Mouse (Mus musculus) ovary, postnatal 36 days (tissue): ENCODE data around the gene 4930502E18Rik.
A peak's percentile ranks its signal among the peaks of the same experiment; 100 is the strongest.
"Not testable (repeated sequence)": the region's sequence is repeated elsewhere in the genome, so short reads cannot be mapped to it uniquely, and the experiment has no call there.

Experiments
- DNase-seq: peaks from one replicate; pipeline ENCODE4 v3.0.0; 2022; ENCODE audit warnings: low spot score, mixed read lengths

4930502E18Rik gene

GRCm38 (mm10) chrX:53724596-53724995 lies at the start of gene 4930502E18Rik:
Gene 4930502E18Rik (plus strand): TSS chrX:53724826.
- no peak for DNase-seq

- peak; percentile 50 for DNase-seq
Observed at GRCm38 (mm10) chrX:53676943-53677342, 47.7 kb upstream of the 4930502E18Rik start.

- not testable (repeated sequence) for DNase-seq
Observed at GRCm38 (mm10) chrX:53682650-53683049, 42.0 kb upstream of the 4930502E18Rik start.

GRCm38 (mm10) chrX:53684676-53685075 lies 40.0 kb upstream of the 4930502E18Rik start:
- DNase-seq, result not testable (repeated sequence)

GRCm38 (mm10) chrX:53692065-53692464 lies 32.6 kb upstream of the 4930502E18Rik start:
- DNase-seq, result no peak

GRCm38 (mm10) chrX:53693141-53693540 lies 31.5 kb upstream of the 4930502E18Rik start:
- no peak for DNase-seq

- no peak for DNase-seq
Observed at GRCm38 (mm10) chrX:53694008-53694777, 30.4 kb upstream of the 4930502E18Rik start.

- no peak for DNase-seq
Observed at GRCm38 (mm10) chrX:53699225-53699624, 25.4 kb upstream of the 4930502E18Rik start.

GRCm38 (mm10) chrX:53702673-53703072 lies 22.0 kb upstream of the 4930502E18Rik start:
- DNase-seq, result no peak

GRCm38 (mm10) chrX:53715942-53716322 lies 8.7 kb upstream of the 4930502E18Rik start:
- DNase-seq, result no peak

- DNase-seq, result peak; percentile 23
Observed at GRCm38 (mm10) chrX:53716323-53717182, 8.1 kb upstream of the 4930502E18Rik start.

- DNase-seq, result no peak
Observed at GRCm38 (mm10) chrX:53728967-53729366, 4.3 kb downstream of the 4930502E18Rik start.

GRCm38 (mm10) chrX:53752851-53753250 lies 28.2 kb downstream of the 4930502E18Rik start:
- DNase-seq, result no peak

- DNase-seq, result no peak
Observed at GRCm38 (mm10) chrX:53757736-53758135, 33.1 kb downstream of the 4930502E18Rik start, which contains the start of gene 1700013H16Rik. Gene 1700013H16Rik (minus strand): TSS chrX:53757831.

GRCm38 (mm10) chrX:53776276-53776675 lies 51.6 kb downstream of the 4930502E18Rik start, which contains the start of gene Zfp36l3:
Gene Zfp36l3 (minus strand): TSS chrX:53776394.
- DNase-seq, result no peak
